Mouse (Mus musculus) lung, embryonic 16.5 days (tissue): ENCODE results near the gene Aplp2. TPM values are rescaled to one million over a fixed set of nuclear protein-coding genes. Genes with fewer than 3 reads are reported as not detected.

Source experiments
- ATAC-seq: fragments of 200-750 bp; cut with Nextera tagmentation; 2 replicates; pipeline ENCODE4 v1.8.0; 2017; ENCODE audit warnings: low read depth, mild to moderate bottlenecking, moderate library complexity
- H3K27ac ChIP-seq: fragments of 300-500 bp; sonication (generic); 2 replicates; pipeline ENCODE4 v1.5.1; 2014; ENCODE audit warnings: mild to moderate bottlenecking, control low read depth, low read length
- H3K27me3 ChIP-seq: fragments of 300-500 bp; sonication (generic); 2 replicates; pipeline ENCODE4 v1.6.1; 2014; ENCODE audit warnings: low read depth, low read length, mixed read lengths; ENCODE audit not compliant: control insufficient read depth, insufficient read depth
- H3K36me3 ChIP-seq: fragments of 300-500 bp; sonication (generic); 2 replicates; pipeline ENCODE4 v1.6.1; 2014; ENCODE audit warnings: low read length; ENCODE audit not compliant: control insufficient read depth, insufficient read depth
- H3K4me1 ChIP-seq: fragments of 300-500 bp; sonication (generic); replicated peaks from 2 replicates; pipeline ENCODE4 v1.6.1; 2014; ENCODE audit warnings: low read length, mixed read lengths; ENCODE audit not compliant: control insufficient read depth, insufficient read depth
- H3K4me2 ChIP-seq: fragments of 300-500 bp; sonication (generic); 2 replicates; pipeline ENCODE4 v1.6.1; 2014; ENCODE audit warnings: low read depth, low read length, control low read depth
- H3K4me3 ChIP-seq: fragments of 300-500 bp; sonication (generic); 2 replicates; pipeline ENCODE4 v1.5.1; 2014; ENCODE audit warnings: mild to moderate bottlenecking, low read length, control low read depth
- H3K9ac ChIP-seq: fragments of 300-500 bp; sonication (generic); 2 replicates; pipeline ENCODE4 v1.6.1; 2014; ENCODE audit warnings: low read length, control low read depth
- H3K9me3 ChIP-seq: fragments of 300-500 bp; sonication (generic); 2 replicates; pipeline ENCODE4 v1.6.1; 2016; ENCODE audit warnings: low read length; ENCODE audit not compliant: control insufficient read depth
- WGBS: fragments of 180-500 bp; shearing (Covaris S2); extraction: QIAGEN DNeasy Blood & Tissue Kit; methylation state at CpG from one replicate; pipeline ENCODE4 v1.1.7; 2014; 5-methylcytosine and 5-hydroxymethylcytosine counted together
- polyA plus RNA-seq: library from polyadenylated mRNA; unstranded; fragments of >200 nt; fragmentation: Nextera tagmentation; extraction: Ambion mirVana; gene quantifications from 2 replicates; pipeline ENCODE4 v1.2.1, GENCODE M21; 2015

The Aplp2 gene
- polyA plus RNA-seq, 1 experiment from 2014 or later: 518 TPM

DNA sequence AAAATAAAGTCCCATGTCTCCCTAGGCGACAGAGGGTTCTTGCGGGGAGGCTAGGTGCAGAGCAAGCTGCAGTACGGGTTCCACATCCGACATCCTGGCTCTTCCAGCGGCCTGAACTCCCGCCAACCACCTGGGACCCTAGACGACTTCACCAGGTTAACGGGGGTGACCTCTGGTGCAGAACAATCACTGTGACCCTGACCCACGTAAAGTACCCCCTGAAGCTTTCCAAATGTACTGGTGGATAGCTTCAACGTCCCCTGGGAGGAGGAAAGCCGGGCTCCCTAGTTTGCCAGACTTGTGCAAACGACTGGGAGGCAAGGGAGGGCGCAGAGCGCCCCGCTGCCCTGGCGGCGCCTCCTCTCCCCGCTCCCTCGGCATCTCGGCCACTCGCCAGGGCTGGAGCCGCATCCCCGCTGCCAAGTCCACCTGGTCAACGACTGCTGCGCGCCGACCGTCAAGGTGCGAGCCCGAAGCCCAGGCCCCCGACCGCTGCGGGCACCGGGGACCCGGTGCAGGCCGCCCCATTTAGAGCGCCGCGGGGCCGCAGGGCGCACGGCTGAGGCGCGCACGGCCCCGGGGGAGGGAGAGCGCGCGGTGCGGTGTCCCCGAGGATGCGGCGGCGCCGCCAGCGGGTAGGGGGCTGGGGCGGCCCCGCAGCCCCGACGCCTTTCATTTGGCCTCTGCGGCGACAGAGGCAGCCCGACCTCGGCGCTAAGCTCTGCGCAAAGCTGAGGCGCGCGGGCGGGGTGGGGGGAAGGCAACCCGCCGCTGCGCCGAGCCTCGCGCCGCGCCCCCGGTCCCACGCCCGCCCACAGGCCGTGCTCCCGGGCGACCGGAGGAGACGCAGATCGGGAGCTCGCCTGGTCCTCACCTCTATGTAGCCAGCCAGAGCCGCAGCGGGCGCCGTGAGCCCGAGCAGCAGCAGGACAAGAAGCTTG is 596 bp downstream of the Aplp2 start:
- peak overlapping the region; percentile 96 for H3K4me3 ChIP-seq
- peaks cover 36% of the 10 kb centered on the region for H3K4me1 ChIP-seq
- peak; percentile 41 for ATAC-seq
- H3K36me3 ChIP-seq: no peaks in the 10 kb centered on the region
- H3K27ac ChIP-seq: peak overlapping the region; percentile 91
- WGBS: under 1% methylated on average over 76 of the region's 93 CpGs
- peak overlapping the region; percentile 84 for H3K4me2 ChIP-seq
- no peaks in the 10 kb centered on the region for H3K27me3 ChIP-seq
- no peaks in the 10 kb centered on the region for H3K9me3 ChIP-seq
- H3K9ac ChIP-seq: peak overlapping the region; percentile 92

DNA sequence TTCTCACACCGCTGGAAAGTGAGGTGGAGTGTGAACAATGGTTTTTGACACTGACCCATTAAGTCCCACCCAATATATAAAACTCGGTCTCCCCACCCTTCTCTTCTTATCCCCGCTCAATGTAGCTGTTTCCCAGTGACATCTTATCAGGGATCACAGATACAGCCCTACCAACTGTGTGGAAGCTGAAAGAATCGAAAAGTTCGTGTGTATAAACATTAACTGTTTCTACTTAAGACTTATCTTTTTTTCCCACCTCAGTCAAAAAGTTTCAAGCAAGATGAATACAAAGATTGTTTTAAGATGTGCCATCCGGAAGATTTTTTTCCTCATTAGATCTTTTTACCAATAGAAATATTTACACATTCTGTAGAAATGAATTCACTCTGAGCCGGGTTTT is 1.5 kb downstream of the Aplp2 start:
- Histone ChIP-seq H3K4me3 (peak overlapping the region; percentile 96), H3K27me3 (no peaks in the 10 kb centered on the region), H3K27ac (no peak overlapping the region), H3K9ac (peak overlapping the region; percentile 92), H3K4me2 (peak overlapping the region; percentile 84), H3K9me3 (no peaks in the 10 kb centered on the region), H3K36me3 (no peaks in the 10 kb centered on the region), H3K4me1 (peaks cover 45% of the 10 kb centered on the region)
- ATAC-seq: no peak
- WGBS: 9% methylated on average over 7 of the region's 7 CpGs

DNA sequence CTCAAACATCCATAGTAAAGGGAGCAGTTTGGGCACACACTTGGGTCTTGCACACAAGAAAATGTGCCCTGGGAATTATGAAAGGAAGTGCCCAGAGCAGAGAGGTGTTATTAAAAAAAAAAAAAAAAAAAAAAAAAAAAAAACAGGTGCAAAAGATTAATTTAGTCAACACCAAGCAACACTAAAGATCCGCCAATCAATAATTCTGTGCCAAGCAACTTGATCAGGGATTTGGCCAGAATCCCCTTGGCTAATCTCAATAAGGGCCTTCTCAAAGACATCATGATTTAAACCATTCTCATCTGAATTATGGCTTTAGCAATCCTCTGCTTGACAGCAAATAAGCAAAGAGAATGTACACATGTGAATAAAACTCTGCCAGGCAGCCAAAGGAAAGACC is 2.1 kb downstream of the Aplp2 start:
- H3K4me2 ChIP-seq: peak overlapping the region; percentile 34; the same call in 1 of the 2 replicates
- H3K4me3 ChIP-seq: no peak overlapping the region
- ATAC-seq: no peak

DNA sequence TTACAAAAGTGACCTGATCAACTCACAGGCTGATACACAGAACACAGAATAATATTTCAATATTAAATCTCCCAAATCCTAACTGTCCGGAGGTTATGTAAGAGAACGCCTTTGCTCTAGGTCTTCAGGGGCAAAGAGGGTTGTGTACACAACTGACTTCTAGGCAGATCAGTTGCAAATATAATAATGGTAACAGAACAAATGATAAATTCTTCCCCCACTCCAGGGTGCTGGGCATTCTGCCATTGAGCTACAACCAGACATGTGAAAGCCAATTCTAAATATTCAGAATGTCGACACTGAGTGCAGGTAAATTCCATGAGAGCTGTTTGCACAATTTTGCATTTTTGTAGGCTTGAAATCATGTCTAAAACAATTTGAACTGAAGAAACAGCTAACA is 3.9 kb downstream of the Aplp2 start:
- no peak overlapping the region for H3K4me2 ChIP-seq
- no peak overlapping the region for H3K4me3 ChIP-seq
- no peak for ATAC-seq
- H3K27me3 ChIP-seq: no peaks in the 10 kb centered on the region
- no peak overlapping the region for H3K9ac ChIP-seq
- peaks cover 62% of the 10 kb centered on the region for H3K4me1 ChIP-seq
- 39% methylated on average over 3 of the region's 3 CpGs for WGBS
- no peaks in the 10 kb centered on the region for H3K36me3 ChIP-seq
- peak overlapping the region; percentile 49; the same call in 1 of the 2 replicates for H3K27ac ChIP-seq
- H3K9me3 ChIP-seq: no peaks in the 10 kb centered on the region

More for the DNA sequence above, 2.1 kb downstream of the Aplp2 start:
- Histone ChIP-seq H3K27ac (no peak overlapping the region), H3K9ac (no peak overlapping the region), H3K4me1 (peaks cover 51% of the 10 kb centered on the region), H3K9me3 (no peaks in the 10 kb centered on the region), H3K36me3 (no peaks in the 10 kb centered on the region), H3K27me3 (no peaks in the 10 kb centered on the region)
- 89% methylated on average over 1 of the region's 1 CpGs for WGBS

DNA sequence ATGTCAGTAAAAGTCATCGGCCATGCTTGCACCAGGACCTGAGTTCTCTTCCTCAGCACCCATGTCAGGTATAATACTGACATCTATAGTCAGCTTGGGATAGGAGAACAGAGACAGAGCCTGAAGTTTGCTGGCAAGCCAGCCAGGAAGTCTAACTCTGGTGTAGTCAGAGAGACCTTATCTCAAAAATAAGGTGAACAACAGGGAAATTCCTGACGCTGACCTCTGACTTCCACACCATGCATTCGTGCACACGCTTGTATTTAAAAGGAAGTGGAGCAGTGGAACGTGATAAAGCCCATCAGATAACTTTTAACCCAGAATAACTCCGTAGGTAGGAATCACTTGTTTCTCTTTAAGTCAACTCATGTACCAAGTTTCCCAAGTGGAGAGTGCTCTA is 6.9 kb downstream of the Aplp2 start:
- no peak overlapping the region for H3K4me2 ChIP-seq

DNA sequence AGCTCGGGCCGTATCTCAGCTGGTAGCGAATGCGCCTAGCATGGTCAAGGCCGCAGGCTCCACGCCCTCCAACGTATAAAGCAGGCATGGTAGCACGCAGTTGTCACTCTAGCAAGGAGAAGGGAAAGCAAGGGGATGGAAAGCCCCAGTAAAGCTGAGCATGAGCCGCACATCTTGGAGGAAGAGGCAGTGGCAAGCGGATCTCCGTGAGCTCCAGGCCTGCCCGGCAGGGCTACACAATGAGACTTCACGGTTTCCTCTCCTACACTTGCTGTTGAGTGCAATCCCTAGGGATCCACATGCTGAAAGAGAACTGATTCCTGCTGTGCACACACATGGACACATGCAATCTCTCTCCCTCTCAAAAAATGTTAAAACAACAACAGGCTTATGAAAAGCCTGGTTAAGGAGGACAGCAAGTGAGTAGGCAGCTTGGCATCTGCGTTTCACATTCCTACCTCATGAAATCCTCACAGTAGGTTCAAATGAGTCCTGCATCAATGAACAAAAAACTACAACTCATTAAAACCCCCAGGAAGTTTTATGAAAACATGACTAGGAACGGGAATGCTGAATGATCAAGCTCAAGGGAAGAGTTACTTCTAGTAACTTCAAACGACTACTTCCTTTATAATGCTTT is 7.9 kb downstream of the Aplp2 start:
- WGBS: 75% methylated on average over 16 of the region's 16 CpGs
- Histone ChIP-seq H3K4me1 (peaks cover 46% of the 10 kb centered on the region), H3K27ac (no peak overlapping the region)

More for the DNA sequence above, 6.9 kb downstream of the Aplp2 start:
- ATAC-seq: no peak
- no peaks in the 10 kb centered on the region for H3K36me3 ChIP-seq
- no peak overlapping the region for H3K9ac ChIP-seq
- WGBS: 39% methylated on average over 6 of the region's 6 CpGs
- no peaks in the 10 kb centered on the region for H3K27me3 ChIP-seq
- peaks cover 54% of the 10 kb centered on the region for H3K4me1 ChIP-seq
- H3K4me3 ChIP-seq: no peak overlapping the region
- H3K9me3 ChIP-seq: no peaks in the 10 kb centered on the region
- no peak overlapping the region for H3K27ac ChIP-seq

DNA sequence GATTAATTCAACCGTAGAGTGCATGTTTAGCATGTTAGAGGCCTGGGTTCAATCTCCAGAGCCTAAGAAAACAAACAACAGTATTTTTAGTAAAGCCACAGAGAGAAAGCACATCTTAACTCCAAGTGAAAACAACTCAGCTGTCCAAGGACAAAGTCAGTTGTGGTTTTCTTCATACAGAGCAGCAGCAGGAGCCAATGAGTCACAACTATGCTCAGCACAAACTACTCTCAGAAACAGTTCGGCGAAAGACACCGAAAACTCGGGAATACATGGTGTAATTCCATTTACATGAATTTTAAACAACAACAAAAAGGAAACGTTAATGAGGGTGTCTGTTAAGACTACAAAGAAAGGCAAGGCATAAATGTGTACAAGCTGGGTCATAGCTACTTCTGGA is 8.5 kb downstream of the Aplp2 start:
- H3K27ac ChIP-seq: no peak overlapping the region
- 78% methylated on average over 6 of the region's 6 CpGs for WGBS
- no peak for ATAC-seq
- no peaks in the 10 kb centered on the region for H3K9me3 ChIP-seq
- no peaks in the 10 kb centered on the region for H3K36me3 ChIP-seq
- no peak overlapping the region for H3K9ac ChIP-seq
- H3K4me2 ChIP-seq: no peak overlapping the region
- H3K27me3 ChIP-seq: no peaks in the 10 kb centered on the region
- no peak overlapping the region for H3K4me3 ChIP-seq
- H3K4me1 ChIP-seq: peaks cover 42% of the 10 kb centered on the region

More for the DNA sequence above, 7.9 kb downstream of the Aplp2 start:
- Histone ChIP-seq H3K4me2 (no peak overlapping the region), H3K9me3 (no peaks in the 10 kb centered on the region), H3K27me3 (no peaks in the 10 kb centered on the region), H3K36me3 (no peaks in the 10 kb centered on the region), H3K4me3 (no peak overlapping the region), H3K9ac (no peak overlapping the region)
- no peak for ATAC-seq

DNA sequence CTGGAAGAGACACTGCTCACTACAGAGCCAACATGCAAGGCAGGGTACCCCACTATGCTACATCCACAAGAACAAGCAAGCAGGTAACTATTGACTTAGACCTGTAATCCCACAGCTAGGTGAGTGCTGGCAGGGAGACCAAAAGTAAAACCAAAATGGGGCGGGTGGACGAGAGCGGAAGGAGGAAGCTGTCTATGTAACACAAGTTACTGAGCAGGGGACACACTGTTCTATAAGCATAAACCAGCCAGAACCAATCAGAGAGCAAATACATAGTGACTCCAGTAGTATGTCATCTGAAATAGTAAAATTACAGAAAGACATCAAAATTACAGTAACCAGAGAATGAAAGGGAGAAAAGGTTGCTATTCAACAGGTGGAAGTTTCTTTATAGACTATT is 13.0 kb downstream of the Aplp2 start:
- peaks cover 2% of the 10 kb centered on the region; the same call in 1 of the 2 replicates for H3K36me3 ChIP-seq
- no peak overlapping the region for H3K4me3 ChIP-seq
- no peaks in the 10 kb centered on the region for H3K27me3 ChIP-seq
- no peak overlapping the region for H3K4me2 ChIP-seq
- H3K9ac ChIP-seq: no peak overlapping the region
- 88% methylated on average over 3 of the region's 3 CpGs for WGBS
- no peak for ATAC-seq
- H3K4me1 ChIP-seq: peaks cover 7% of the 10 kb centered on the region
- no peak overlapping the region for H3K27ac ChIP-seq
- H3K9me3 ChIP-seq: no peaks in the 10 kb centered on the region

DNA sequence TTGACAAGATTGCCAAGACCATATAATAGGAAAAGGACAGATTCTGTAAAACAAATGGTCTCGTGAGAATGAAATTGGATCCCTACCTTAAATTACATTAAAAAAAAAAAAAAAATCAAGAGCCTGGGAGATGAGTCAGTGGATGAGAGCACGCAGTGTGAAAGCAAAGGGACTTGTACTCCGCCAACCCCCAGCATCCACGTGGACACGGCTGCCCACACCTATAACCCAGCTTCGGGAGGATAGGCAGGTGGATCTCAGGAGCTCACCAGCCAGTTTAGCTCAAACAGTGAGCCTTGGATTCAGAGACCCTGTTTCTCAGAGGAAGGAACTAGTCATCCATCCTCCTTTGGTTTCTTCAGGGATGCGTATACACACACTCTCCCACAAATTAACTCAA is 13.8 kb downstream of the Aplp2 start:
- H3K9me3 ChIP-seq: no peaks in the 10 kb centered on the region
- peaks cover 2% of the 10 kb centered on the region; the same call in 1 of the 2 replicates for H3K4me1 ChIP-seq
- H3K27me3 ChIP-seq: no peaks in the 10 kb centered on the region
- no peak for ATAC-seq
- no peak overlapping the region for H3K9ac ChIP-seq
- WGBS: 86% methylated on average over 7 of the region's 7 CpGs
- H3K4me2 ChIP-seq: no peak overlapping the region
- H3K27ac ChIP-seq: no peak overlapping the region
- peaks cover 4% of the 10 kb centered on the region; the same call in 1 of the 2 replicates for H3K36me3 ChIP-seq
- no peak overlapping the region for H3K4me3 ChIP-seq
